Mouse (Mus musculus) brain, embryonic 14.5 days (tissue): Measurements from ENCODE around the gene Fosl2.

Experiments used
- CTCF ChIP-seq: fragments of 200-500 bp; IDR thresholded peaks from 2 replicates; pipeline ENCODE4 v1.5.1; 2012; ENCODE audit warnings: inconsistent platforms, mild to moderate bottlenecking, moderate library complexity, borderline replicate concordance; ENCODE audit not compliant: insufficient read depth, insufficient read length; ENCODE audit errors: extremely low read depth
- POLR2A ChIP-seq: fragments of 200-500 bp; IDR thresholded peaks from 2 replicates; pipeline ENCODE4 v1.6.1; 2012; ENCODE audit warnings: mild to moderate bottlenecking, inconsistent platforms, borderline replicate concordance; ENCODE audit not compliant: poor library complexity, insufficient read depth, insufficient read length, severe bottlenecking; ENCODE audit errors: extremely low read depth

DNA sequence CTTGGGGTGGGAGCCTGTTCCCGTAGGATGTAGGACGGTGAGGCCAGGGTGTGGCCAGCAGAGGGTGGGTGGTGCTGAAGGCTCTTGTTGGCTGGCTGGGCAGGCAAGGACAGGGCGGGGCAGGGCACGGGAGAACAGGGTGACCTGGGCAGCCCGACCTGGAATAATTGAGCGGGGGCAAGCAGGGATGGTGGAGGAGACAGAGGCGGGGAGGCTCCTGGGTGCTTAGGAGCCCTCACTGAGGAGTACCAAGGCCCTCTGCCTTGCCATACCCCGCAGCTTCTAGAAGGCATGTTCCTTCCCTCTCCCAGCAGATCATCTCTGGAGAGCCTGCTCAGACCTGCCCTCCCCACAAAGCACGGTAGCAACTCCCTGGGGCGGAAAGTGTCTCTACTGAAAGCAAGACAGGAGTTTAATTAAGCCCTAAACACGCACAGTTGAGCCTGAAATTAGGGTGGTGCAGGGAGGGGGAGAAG, 14.7 kb upstream of the Fosl2 start:
- TF ChIP-seq CTCF (no peak), POLR2A (no peak)
